Mouse (Mus musculus): ENCODE measurements at regions not wholly inside any gene's neighbourhood (a gene's known extent, or its start where the extent isn't known, plus 50 kb on each side); places are given as distances from the start of the nearest gene placed in this dataset.

DNA sequence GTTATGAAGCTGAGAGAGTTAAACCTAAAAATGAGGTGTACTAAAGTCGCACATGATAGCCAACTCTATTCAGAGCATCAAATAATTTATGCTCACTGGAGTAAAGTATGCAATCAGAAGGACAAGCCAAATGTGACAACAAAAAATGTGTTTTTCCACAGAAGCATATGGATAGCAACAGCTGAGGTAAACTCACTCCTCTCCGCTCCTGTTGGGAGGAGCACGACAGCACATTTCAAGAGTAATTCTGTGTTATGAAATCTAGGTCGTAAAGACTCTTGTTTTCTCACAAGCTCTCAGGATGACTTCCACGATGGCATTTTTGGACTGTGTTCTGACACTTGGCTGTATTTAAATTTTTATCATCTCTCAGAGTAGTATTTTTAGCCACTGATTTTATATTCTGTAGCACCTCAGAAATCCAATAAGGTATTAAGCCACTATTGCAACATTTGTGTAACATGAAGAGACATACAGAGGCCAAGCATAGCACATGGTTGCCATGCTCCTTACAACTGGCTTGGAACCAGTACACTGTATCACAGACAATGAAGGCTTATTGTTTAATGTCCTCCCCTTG, 70.3 kb upstream of the Mbnl1 start:
- TF ChIP-seq POLR2A (IDR thresholded peaks at IDR 0.05; ENCODE audit: borderline replicate concordance, insufficient read depth, low read length) (no peak), CTCF (IDR thresholded peaks at IDR 0.05; ENCODE audit: borderline replicate concordance, insufficient read depth, low read depth, low read length) (no peak)
- Histone ChIP-seq H3K4me1 (ENCODE audit: control insufficient read depth, insufficient read depth, low read length) (no peaks in the 10 kb centered on the region), H3K4me3 (replicated peaks; ENCODE audit: insufficient read depth, low read depth, low read length) (no peak overlapping the region), H3K27ac (ENCODE audit: insufficient read depth, low read length) (no peak overlapping the region), H3K27me3 (ENCODE audit: control insufficient read depth, insufficient read depth, low read length) (no peaks in the 10 kb centered on the region)
- no peak for DNase-seq
- 38% methylated on average over 5 of the region's 5 CpGs for WGBS

DNA sequence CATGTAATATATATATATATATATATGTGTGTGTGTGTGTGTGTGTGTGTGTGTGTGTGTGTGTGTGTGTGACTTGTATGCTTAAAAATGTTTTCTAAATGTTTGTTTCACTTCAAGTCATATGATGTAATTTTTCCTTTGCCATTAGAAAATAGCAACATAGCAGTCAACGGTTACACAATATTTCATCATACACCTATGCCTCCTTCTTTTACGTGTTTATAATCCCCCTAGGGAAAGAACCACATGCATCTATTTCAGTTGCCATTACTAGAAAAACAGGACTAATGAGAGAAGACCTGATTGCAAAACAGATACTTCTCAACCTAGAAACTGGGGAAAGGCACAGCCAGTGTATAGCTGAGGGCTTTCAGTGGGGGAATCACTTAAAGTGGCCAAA, 65.2 kb upstream of the Mbnl1 start:
- Histone ChIP-seq H3K4me3 (replicated peaks; ENCODE audit: insufficient read depth, low read depth, low read length) (no peak overlapping the region), H3K4me1 (ENCODE audit: control insufficient read depth, insufficient read depth, low read length) (no peaks in the 10 kb centered on the region; the same call in 1 of the 2 replicates), H3K27ac (ENCODE audit: insufficient read depth, low read length) (no peak overlapping the region), H3K27me3 (ENCODE audit: control insufficient read depth, insufficient read depth, low read length) (no peaks in the 10 kb centered on the region)
- TF ChIP-seq CTCF (IDR thresholded peaks at IDR 0.05; ENCODE audit: borderline replicate concordance, insufficient read depth, low read depth, low read length) (no peak), POLR2A (IDR thresholded peaks at IDR 0.05; ENCODE audit: borderline replicate concordance, insufficient read depth, low read length) (no peak)
- no peak for DNase-seq
- 84% methylated on average over 2 of the region's 2 CpGs for WGBS

DNA sequence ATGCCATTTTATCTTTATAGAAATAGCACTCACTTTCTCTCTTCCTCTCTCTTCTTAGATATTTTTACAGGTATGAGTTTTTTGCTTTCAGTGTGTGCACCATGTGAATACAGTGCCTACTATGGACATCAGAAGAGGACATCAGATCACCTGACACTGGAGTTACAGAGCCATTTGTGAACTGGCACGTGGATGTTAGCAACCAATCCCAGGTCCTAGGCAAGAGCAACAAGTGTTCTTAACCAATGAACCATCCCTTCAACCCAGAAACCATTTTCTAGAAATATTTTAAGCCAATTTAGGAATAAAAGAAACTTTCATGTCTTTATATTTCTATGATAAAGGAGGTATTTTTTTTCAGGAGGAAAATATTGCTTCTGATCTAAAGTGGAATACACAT, 64.7 kb upstream of the Mbnl1 start:
- Histone ChIP-seq H3K27ac (ENCODE audit: insufficient read depth, low read length) (no peak overlapping the region), H3K27me3 (ENCODE audit: control insufficient read depth, insufficient read depth, low read length) (no peaks in the 10 kb centered on the region), H3K4me1 (ENCODE audit: control insufficient read depth, insufficient read depth, low read length) (no peaks in the 10 kb centered on the region; the same call in 1 of the 2 replicates), H3K4me3 (replicated peaks; ENCODE audit: insufficient read depth, low read depth, low read length) (no peak overlapping the region)
- no peak for TF ChIP-seq CTCF (IDR thresholded peaks at IDR 0.05; ENCODE audit: borderline replicate concordance, insufficient read depth, low read depth, low read length)
- TF ChIP-seq POLR2A (IDR thresholded peaks at IDR 0.05; ENCODE audit: borderline replicate concordance, insufficient read depth, low read length) = no peak
- WGBS = 78% methylated on average over 1 of the region's 1 CpGs
- DNase-seq = no peak

DNA sequence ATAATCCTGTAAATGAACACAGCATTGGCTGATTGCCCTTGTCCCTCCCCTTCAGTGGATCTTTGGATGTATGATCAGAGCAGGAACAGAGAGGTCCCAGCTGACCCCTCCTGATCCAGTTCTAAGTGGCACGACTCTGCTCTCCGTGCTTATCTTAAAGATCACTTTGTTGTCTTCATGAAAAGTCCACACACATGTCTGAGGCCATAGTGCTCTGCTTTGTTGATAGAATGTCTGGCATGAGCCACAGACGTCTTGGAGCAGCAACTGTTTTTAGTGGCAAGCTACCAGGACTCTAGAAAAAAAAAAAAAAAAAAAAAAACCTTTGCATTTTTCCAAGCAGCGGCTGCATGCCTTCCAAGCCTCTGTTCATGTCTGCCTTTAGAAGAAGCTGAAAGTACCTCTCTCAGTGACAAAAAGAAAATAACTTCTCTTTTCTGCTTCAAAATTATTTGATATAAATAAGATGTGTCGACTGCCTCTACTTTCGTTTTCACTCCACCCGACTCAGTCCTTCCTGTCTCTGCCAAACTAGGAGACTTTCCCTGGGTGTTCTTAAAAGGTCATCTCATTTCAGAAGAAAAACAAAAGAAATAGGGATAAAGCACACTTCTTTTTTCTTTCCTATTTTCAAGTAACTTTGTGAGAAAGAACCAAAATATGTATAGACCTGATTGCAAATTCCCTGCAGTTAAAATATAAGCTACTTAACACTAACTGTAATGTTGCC, 63.9 kb upstream of the Mbnl1 start:
- TF ChIP-seq POLR2A (IDR thresholded peaks at IDR 0.05; ENCODE audit: borderline replicate concordance, insufficient read depth, low read length) (no peak), CTCF (IDR thresholded peaks at IDR 0.05; ENCODE audit: borderline replicate concordance, insufficient read depth, low read depth, low read length) (no peak)
- peak; percentile 28 to 42 for DNase-seq
- H3K27ac ChIP-seq (ENCODE audit: insufficient read depth, low read length) = no peak overlapping the region
- H3K4me3 ChIP-seq (replicated peaks; ENCODE audit: insufficient read depth, low read depth, low read length) = peak overlapping the region; percentile 71
- H3K27me3 ChIP-seq (ENCODE audit: control insufficient read depth, insufficient read depth, low read length) = no peaks in the 10 kb centered on the region
- WGBS = 2% methylated on average over 7 of the region's 7 CpGs
- no peaks in the 10 kb centered on the region; the same call in 1 of the 2 replicates for H3K4me1 ChIP-seq (ENCODE audit: control insufficient read depth, insufficient read depth, low read length)

DNA sequence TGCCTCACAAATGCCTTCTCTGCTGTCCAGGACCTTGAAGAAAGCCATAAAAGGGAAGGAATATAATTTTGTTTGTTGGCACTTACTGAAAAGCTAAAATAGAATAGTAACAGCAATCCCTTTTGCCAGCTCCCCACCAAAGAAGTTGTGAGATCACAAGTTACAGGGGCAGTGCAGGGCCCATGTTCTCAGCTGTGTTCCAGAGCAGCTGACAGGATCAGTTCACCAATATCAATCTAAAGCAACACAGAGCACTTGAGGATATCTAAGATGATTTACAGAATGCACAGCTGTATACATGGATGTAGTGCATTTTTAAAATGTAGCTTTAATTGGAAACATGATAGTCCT, 63.4 kb upstream of the Mbnl1 start:
- TF ChIP-seq POLR2A (IDR thresholded peaks at IDR 0.05; ENCODE audit: borderline replicate concordance, insufficient read depth, low read length) (no peak), CTCF (IDR thresholded peaks at IDR 0.05; ENCODE audit: borderline replicate concordance, insufficient read depth, low read depth, low read length) (no peak)
- H3K27ac ChIP-seq (ENCODE audit: insufficient read depth, low read length) = no peak overlapping the region
- H3K4me1 ChIP-seq (ENCODE audit: control insufficient read depth, insufficient read depth, low read length) = no peaks in the 10 kb centered on the region; the same call in 1 of the 2 replicates
- no peak for DNase-seq
- H3K4me3 ChIP-seq (replicated peaks; ENCODE audit: insufficient read depth, low read depth, low read length) = no peak overlapping the region
- H3K27me3 ChIP-seq (ENCODE audit: control insufficient read depth, insufficient read depth, low read length) = no peaks in the 10 kb centered on the region

DNA sequence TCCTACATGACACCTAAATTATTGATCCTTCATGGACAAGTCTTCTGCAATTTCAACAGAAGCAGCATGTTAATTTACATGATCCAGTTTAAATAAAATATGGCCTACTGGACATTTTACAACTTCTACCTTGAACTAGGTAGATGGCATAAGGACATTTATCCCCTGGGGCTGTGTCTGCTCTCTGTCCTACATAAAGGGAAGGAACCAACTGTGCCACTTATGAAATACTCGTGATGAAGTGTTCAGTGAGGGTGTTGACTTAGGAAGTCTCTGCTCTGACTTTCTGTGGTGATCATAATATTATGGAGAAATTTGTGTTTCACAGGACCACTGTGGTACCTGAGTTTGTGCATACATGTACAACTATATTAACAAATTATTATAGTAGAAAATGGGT, 60.9 kb upstream of the Mbnl1 start:
- Histone ChIP-seq H3K27ac (ENCODE audit: insufficient read depth, low read length) (no peak overlapping the region), H3K4me1 (ENCODE audit: control insufficient read depth, insufficient read depth, low read length) (no peaks in the 10 kb centered on the region; the same call in 1 of the 2 replicates), H3K4me3 (replicated peaks; ENCODE audit: insufficient read depth, low read depth, low read length) (no peak overlapping the region), H3K27me3 (ENCODE audit: control insufficient read depth, insufficient read depth, low read length) (no peaks in the 10 kb centered on the region)
- WGBS = 27% methylated on average over 1 of the region's 1 CpGs
- DNase-seq = peak in 1 of 2 experiments; percentile 13
- TF ChIP-seq POLR2A (IDR thresholded peaks at IDR 0.05; ENCODE audit: borderline replicate concordance, insufficient read depth, low read length) (no peak), CTCF (IDR thresholded peaks at IDR 0.05; ENCODE audit: borderline replicate concordance, insufficient read depth, low read depth, low read length) (no peak)

DNA sequence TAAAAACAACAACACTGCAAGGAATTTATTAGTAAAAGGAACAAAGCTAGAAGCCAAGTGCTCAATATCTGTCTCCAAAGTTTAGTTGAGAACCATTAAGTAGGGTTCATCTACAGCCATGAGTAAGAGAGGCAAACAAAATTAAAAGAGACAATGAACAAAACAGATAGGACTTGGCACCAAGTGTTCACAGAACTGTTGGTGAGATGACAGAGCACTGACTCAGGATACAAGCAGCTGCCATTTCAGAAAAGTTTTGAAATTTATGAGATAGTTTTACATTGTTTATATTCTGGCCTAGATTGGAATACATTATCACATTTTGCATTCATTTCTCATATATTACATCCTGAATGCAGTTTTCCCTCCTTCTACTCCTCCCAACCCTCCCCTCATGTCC, 60.4 kb upstream of the Mbnl1 start:
- DNase-seq = no peak
- Histone ChIP-seq H3K4me3 (replicated peaks; ENCODE audit: insufficient read depth, low read depth, low read length) (no peak overlapping the region), H3K27me3 (ENCODE audit: control insufficient read depth, insufficient read depth, low read length) (no peaks in the 10 kb centered on the region), H3K27ac (ENCODE audit: insufficient read depth, low read length) (no peak overlapping the region), H3K4me1 (ENCODE audit: control insufficient read depth, insufficient read depth, low read length) (no peaks in the 10 kb centered on the region; the same call in 1 of the 2 replicates)
- TF ChIP-seq POLR2A (IDR thresholded peaks at IDR 0.05; ENCODE audit: borderline replicate concordance, insufficient read depth, low read length) = no peak
- TF ChIP-seq CTCF (IDR thresholded peaks at IDR 0.05; ENCODE audit: borderline replicate concordance, insufficient read depth, low read depth, low read length) = no peak

DNA sequence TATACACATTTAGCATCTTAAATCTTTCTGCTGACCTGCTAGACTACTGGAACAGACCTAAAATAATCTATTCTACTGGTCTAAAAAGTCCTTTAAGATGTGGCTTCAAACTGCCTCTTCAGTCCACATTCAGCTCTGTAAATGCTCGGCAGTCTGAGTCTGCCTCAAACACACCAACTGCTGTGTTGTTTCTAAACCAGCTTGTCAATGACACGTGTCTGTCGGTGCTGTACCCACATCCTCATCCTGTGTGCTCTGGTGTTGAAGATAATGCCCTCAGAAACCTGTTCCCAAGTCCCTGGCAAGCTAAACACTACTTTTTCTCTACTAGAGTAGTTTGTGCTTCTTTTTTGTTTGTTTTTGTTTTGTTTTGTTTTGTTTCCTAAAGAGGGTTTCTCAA, 58.9 kb upstream of the Mbnl1 start:
- no peak for DNase-seq
- TF ChIP-seq CTCF (IDR thresholded peaks at IDR 0.05; ENCODE audit: borderline replicate concordance, insufficient read depth, low read depth, low read length) (no peak), POLR2A (IDR thresholded peaks at IDR 0.05; ENCODE audit: borderline replicate concordance, insufficient read depth, low read length) (no peak)
- Histone ChIP-seq H3K27ac (ENCODE audit: insufficient read depth, low read length) (no peak overlapping the region), H3K4me3 (replicated peaks; ENCODE audit: insufficient read depth, low read depth, low read length) (no peak overlapping the region), H3K27me3 (ENCODE audit: control insufficient read depth, insufficient read depth, low read length) (no peaks in the 10 kb centered on the region), H3K4me1 (ENCODE audit: control insufficient read depth, insufficient read depth, low read length) (no peaks in the 10 kb centered on the region)
- WGBS = 65% methylated on average over 3 of the region's 3 CpGs
